Comparison of ENCODE assay signal across 8 mouse cellular contexts in genomic region chr9:67315356-67315755, GRCm38 (mm10).
A peak's percentile ranks its signal among the peaks of the same experiment; 100 is the strongest.
DNase-seq lines count a peak whose midpoint lies in the region; ATAC-seq and TF ChIP-seq lines count a peak whose summit lies in the region.

No protein-coding gene starts in this region.

- DNase-seq in CD4-positive, CD25-positive, alpha-beta regulatory T cell, adult 2 months (ENCODE audit: low read depth, low spot score): peak; percentile 31
- peak; percentile 48 for DNase-seq in midbrain, embryonic 10.5 days (ENCODE audit: low spot score)
- DNase-seq in cerebellum, adult 2 months: peak; percentile 18 to 34
- peak; percentile 70 for DNase-seq in gastrocnemius, postnatal 10 days
- DNase-seq in liver, postnatal 0 days: peak; percentile 60
- peak; percentile 71 for DNase-seq in right cerebral cortex, postnatal 14 days

- H3K27me3 ChIP-seq in midbrain, embryonic 10.5 days (ENCODE audit: low read depth, poor library complexity, severe bottlenecking): no peaks in the 10 kb centered on the region
- no peaks in the 10 kb centered on the region for H3K27me3 ChIP-seq in midbrain, embryonic 15.5 days (replicated peaks)
- H3K27me3 ChIP-seq in cerebellum, adult 2 months (ENCODE audit: control insufficient read depth, insufficient read depth, low read length): no peaks in the 10 kb centered on the region
- no peaks in the 10 kb centered on the region for H3K27me3 ChIP-seq in liver, postnatal 0 days (ENCODE audit: insufficient read depth, low read length)

- no peak overlapping the region for H3K4me2 ChIP-seq in midbrain, embryonic 15.5 days
- no peak overlapping the region for H3K4me2 ChIP-seq in liver, postnatal 0 days (ENCODE audit: low read depth, low read length)

- no peak overlapping the region for H3K9ac ChIP-seq in midbrain, embryonic 15.5 days
- no peak overlapping the region for H3K9ac ChIP-seq in liver, postnatal 0 days (replicated peaks)

- no peak overlapping the region for H3K4me3 ChIP-seq in midbrain, embryonic 10.5 days
- H3K4me3 ChIP-seq in midbrain, embryonic 15.5 days: no peak overlapping the region
- no peak overlapping the region for H3K4me3 ChIP-seq in cerebellum, adult 2 months (replicated peaks; ENCODE audit: insufficient read depth, low read depth, low read length)
- no peak overlapping the region for H3K4me3 ChIP-seq in liver, postnatal 0 days (ENCODE audit: low read depth, low read length)

- WGBS in midbrain, embryonic 10.5 days: 3% methylated on average over 3 of the region's 3 CpGs
- WGBS in midbrain, embryonic 15.5 days: 3% methylated on average over 3 of the region's 3 CpGs
- WGBS in cerebellum, adult 2 months: 10% methylated on average over 3 of the region's 3 CpGs
- 18% methylated on average over 3 of the region's 3 CpGs for WGBS in liver, postnatal 0 days (ENCODE audit: insufficient replicate concordance)

- H3K27ac ChIP-seq in midbrain, embryonic 10.5 days (replicated peaks): no peak overlapping the region
- H3K27ac ChIP-seq in midbrain, embryonic 15.5 days: no peak overlapping the region
- H3K27ac ChIP-seq in cerebellum, adult 2 months (ENCODE audit: insufficient read depth, low read length): no peak overlapping the region
- H3K27ac ChIP-seq in liver, postnatal 0 days (ENCODE audit: low read depth): no peak overlapping the region

- H3K36me3 ChIP-seq in midbrain, embryonic 10.5 days: no peaks in the 10 kb centered on the region; the same call in 1 of the 2 replicates
- H3K36me3 ChIP-seq in midbrain, embryonic 15.5 days (replicated peaks): no peaks in the 10 kb centered on the region
- H3K36me3 ChIP-seq in liver, postnatal 0 days (replicated peaks; ENCODE audit: insufficient read depth, low read length): no peaks in the 10 kb centered on the region

- ATAC-seq in CD4-positive, CD25-positive, alpha-beta regulatory T cell, adult 4 months: no peak
- ATAC-seq in midbrain, embryonic 15.5 days (replicated peaks): no peak
- no peak for ATAC-seq in liver, postnatal 0 days

- no peak for TF ChIP-seq POLR2A in cerebellum, adult 2 months (IDR thresholded peaks at IDR 0.05; ENCODE audit: borderline replicate concordance, insufficient read depth, low read length)

- no peaks in the 10 kb centered on the region for H3K4me1 ChIP-seq in midbrain, embryonic 10.5 days
- no peaks in the 10 kb centered on the region for H3K4me1 ChIP-seq in midbrain, embryonic 15.5 days
- H3K4me1 ChIP-seq in cerebellum, adult 2 months (ENCODE audit: control insufficient read depth, insufficient read depth, low read length): no peaks in the 10 kb centered on the region
- no peaks in the 10 kb centered on the region for H3K4me1 ChIP-seq in liver, postnatal 0 days (ENCODE audit: insufficient read depth)

- no peak for TF ChIP-seq EP300 in liver, postnatal 0 days (IDR thresholded peaks at IDR 0.05; ENCODE audit: low read depth)

- no peaks in the 10 kb centered on the region for H3K9me3 ChIP-seq in midbrain, embryonic 10.5 days (replicated peaks)
- no peaks in the 10 kb centered on the region for H3K9me3 ChIP-seq in midbrain, embryonic 15.5 days
- H3K9me3 ChIP-seq in liver, postnatal 0 days (ENCODE audit: low read length): no peaks in the 10 kb centered on the region

- peak; percentile 51 for TF ChIP-seq CTCF in cerebellum, adult 2 months (IDR thresholded peaks at IDR 0.05; ENCODE audit: borderline replicate concordance, insufficient read depth, low read depth, low read length)
- peak; percentile 66 for TF ChIP-seq CTCF in liver, postnatal 0 days (IDR thresholded peaks at IDR 0.05; ENCODE audit: low read depth)
